Comparison of ENCODE assay signal across 8 mouse cellular contexts in genomic region chr4:107889385-107889730, GRCm38 (mm10). TPM values are rescaled to one million over a fixed set of nuclear protein-coding genes. Genes with fewer than 3 reads are reported as not detected.
DNase-seq lines count a peak whose midpoint lies in the region; ATAC-seq and TF ChIP-seq lines count a peak whose summit lies in the region.

No protein-coding gene starts in this region.

- ATAC-seq in kidney, postnatal 0 days (replicated peaks; ENCODE audit: low FRiP score, low read depth), result peak; percentile 31
- ATAC-seq in hindbrain, postnatal 0 days, result peak; percentile 48
- peak; percentile 48 for ATAC-seq in midbrain, postnatal 0 days (ENCODE audit: low FRiP score)

- WGBS in kidney, postnatal 0 days, result 1% methylated on average over 12 of the region's 12 CpGs
- WGBS in hindbrain, postnatal 0 days, result 2% methylated on average over 12 of the region's 12 CpGs
- WGBS in midbrain, postnatal 0 days, result under 1% methylated on average over 12 of the region's 12 CpGs

- H3K4me3 ChIP-seq in kidney, postnatal 0 days (replicated peaks; ENCODE audit: low read depth, low read length), result peak overlapping the region; percentile 59
- H3K4me3 ChIP-seq in cortical plate, adult 2 months (ENCODE audit: insufficient read depth, low read length), result peak overlapping the region; percentile 86
- H3K4me3 ChIP-seq in hindbrain, postnatal 0 days (ENCODE audit: low read length), result peak overlapping the region; percentile 49
- peak overlapping the region; percentile 53 for H3K4me3 ChIP-seq in midbrain, postnatal 0 days (ENCODE audit: low read depth, low read length)

- no peaks in the 10 kb centered on the region for H3K4me1 ChIP-seq in kidney, postnatal 0 days (replicated peaks; ENCODE audit: insufficient read depth, low read length)
- H3K4me1 ChIP-seq in cortical plate, adult 2 months (ENCODE audit: control insufficient read depth, insufficient read depth, low read length), result no peaks in the 10 kb centered on the region
- H3K4me1 ChIP-seq in hindbrain, postnatal 0 days (ENCODE audit: insufficient read depth, low read length), result 0 out of 2 replicates have a peak, but pooled peaks cover 3% of the 10 kb centered on the region
- no peaks in the 10 kb centered on the region for H3K4me1 ChIP-seq in midbrain, postnatal 0 days (ENCODE audit: insufficient read depth, low read length)

- no peak for TF ChIP-seq POLR2A in cortical plate, adult 2 months (IDR thresholded peaks at IDR 0.05; ENCODE audit: extremely low read depth, insufficient read depth, low read length)

- H3K9ac ChIP-seq in kidney, postnatal 0 days (ENCODE audit: low read depth, low read length), result 0 out of 2 replicates have a peak overlapping the region, but pooled peaks have one; percentile 55
- peak overlapping the region; percentile 65 for H3K9ac ChIP-seq in hindbrain, postnatal 0 days (replicated peaks; ENCODE audit: low read length)
- peak overlapping the region; percentile 78 for H3K9ac ChIP-seq in midbrain, postnatal 0 days (replicated peaks; ENCODE audit: low read length, poor library complexity, severe bottlenecking)

- DNase-seq in kidney, postnatal 0 days (ENCODE audit: low spot score), result no peak
- no peak for DNase-seq in kidney, postnatal 4 days
- no peak for DNase-seq in hindbrain, postnatal 0 days (ENCODE audit: low spot score)
- no peak for DNase-seq in midbrain, postnatal 0 days (ENCODE audit: low spot score)
- no peak for DNase-seq in c-Kit-positive CD71-positive TER-119-positive erythroid progenitor cells, embryonic 14.5 days (ENCODE audit: low spot score)
- DNase-seq in cerebellum, postnatal 14 days, result no peak
- no peak for DNase-seq in embryo, embryonic 11 days

- no peaks in the 10 kb centered on the region for H3K27me3 ChIP-seq in kidney, postnatal 0 days (ENCODE audit: insufficient read depth, low read length)
- no peaks in the 10 kb centered on the region for H3K27me3 ChIP-seq in hindbrain, postnatal 0 days (ENCODE audit: insufficient read depth, low read length)
- no peaks in the 10 kb centered on the region for H3K27me3 ChIP-seq in midbrain, postnatal 0 days (ENCODE audit: insufficient read depth, low read length)

- peak overlapping the region; percentile 57 for H3K4me2 ChIP-seq in kidney, postnatal 0 days (ENCODE audit: low read length)
- peak overlapping the region; percentile 81 for H3K4me2 ChIP-seq in hindbrain, postnatal 0 days (ENCODE audit: low read depth, low read length)
- H3K4me2 ChIP-seq in midbrain, postnatal 0 days (ENCODE audit: low read depth, low read length, poor library complexity, severe bottlenecking), result peak overlapping the region; percentile 76

- H3K9me3 ChIP-seq in kidney, postnatal 0 days (replicated peaks; ENCODE audit: low read length), result no peaks in the 10 kb centered on the region
- no peaks in the 10 kb centered on the region for H3K9me3 ChIP-seq in hindbrain, postnatal 0 days (ENCODE audit: low read length)
- H3K9me3 ChIP-seq in midbrain, postnatal 0 days (ENCODE audit: low read length), result no peaks in the 10 kb centered on the region

- peak overlapping the region; percentile 84 for H3K27ac ChIP-seq in kidney, postnatal 0 days
- peak overlapping the region; percentile 78 for H3K27ac ChIP-seq in cortical plate, adult 2 months (ENCODE audit: insufficient read depth, low read length)
- H3K27ac ChIP-seq in hindbrain, postnatal 0 days, result peak overlapping the region; percentile 87
- H3K27ac ChIP-seq in midbrain, postnatal 0 days (ENCODE audit: low read depth, low read length), result peak overlapping the region; percentile 82

- no peak for TF ChIP-seq CTCF in kidney, postnatal 0 days (IDR thresholded peaks at IDR 0.05; ENCODE audit: low read depth)
- TF ChIP-seq CTCF in cortical plate, adult 2 months (IDR thresholded peaks at IDR 0.05; ENCODE audit: extremely low read depth, insufficient read depth, low read length), result no peak
- no peak for TF ChIP-seq CTCF in hindbrain, postnatal 0 days (IDR thresholded peaks at IDR 0.05; ENCODE audit: low read depth)
- TF ChIP-seq CTCF in midbrain, postnatal 0 days (IDR thresholded peaks at IDR 0.05), result no peak

- H3K36me3 ChIP-seq in kidney, postnatal 0 days (ENCODE audit: insufficient read depth, low read length), result peaks cover 34% of the 10 kb centered on the region
- peaks cover 26% of the 10 kb centered on the region for H3K36me3 ChIP-seq in hindbrain, postnatal 0 days (ENCODE audit: insufficient read depth, low read length)
- peaks cover 28% of the 10 kb centered on the region for H3K36me3 ChIP-seq in midbrain, postnatal 0 days (ENCODE audit: insufficient read depth, low read length)

RNA-seq across cellular contexts. Expression of gene 0610037L13Rik, which starts 0.3 kb away (rescaled TPM):
- 124 and 129 TPM in 2 replicates for polyA plus RNA-seq in kidney, postnatal 0 days (2015; fragmentation: Nextera tagmentation; extraction: Ambion mirVana)
- polyA plus RNA-seq in cortical plate, adult 2 months (2012; rRNA removed), result 141 and 149 TPM in 2 replicates
- total RNA-seq in hindbrain, postnatal 0 days (2014; rRNA removed), result 33.2 and 58.3 TPM in 2 replicates
- polyA plus RNA-seq in hindbrain, postnatal 0 days (2015; fragmentation: Nextera tagmentation; extraction: Ambion mirVana), result 110 and 111 TPM in 2 replicates
- total RNA-seq in midbrain, postnatal 0 days (2014; rRNA removed), result 40.5 and 55.5 TPM in 2 replicates
- 94.7 and 103 TPM in 2 replicates for polyA plus RNA-seq in midbrain, postnatal 0 days (2015; fragmentation: Nextera tagmentation; extraction: Ambion mirVana)

RNA-seq across cellular contexts. Expression of gene Magoh, which starts 9.8 kb away (rescaled TPM):
- 199 and 226 TPM in 2 replicates for polyA plus RNA-seq in kidney, postnatal 0 days (2015; fragmentation: Nextera tagmentation; extraction: Ambion mirVana)
- 41.1 and 42.6 TPM in 2 replicates for polyA plus RNA-seq in cortical plate, adult 2 months (2012; rRNA removed)
- 31.7 and 35.4 TPM in 2 replicates for total RNA-seq in hindbrain, postnatal 0 days (2014; rRNA removed)
- polyA plus RNA-seq in hindbrain, postnatal 0 days (2015; fragmentation: Nextera tagmentation; extraction: Ambion mirVana), result 124 and 129 TPM in 2 replicates
- total RNA-seq in midbrain, postnatal 0 days (2014; rRNA removed), result 44.5 and 45.3 TPM in 2 replicates
- 117 and 124 TPM in 2 replicates for polyA plus RNA-seq in midbrain, postnatal 0 days (2015; fragmentation: Nextera tagmentation; extraction: Ambion mirVana)

RNA-seq across cellular contexts. Expression of gene Cpt2, which starts 34.1 kb away (rescaled TPM):
- 82.8 and 94.0 TPM in 2 replicates for polyA plus RNA-seq in kidney, postnatal 0 days (2015; fragmentation: Nextera tagmentation; extraction: Ambion mirVana)
- 8.2 and 10.3 TPM in 2 replicates for polyA plus RNA-seq in cortical plate, adult 2 months (2012; rRNA removed)
- 17.4 and 19.2 TPM in 2 replicates for total RNA-seq in hindbrain, postnatal 0 days (2014; rRNA removed)
- 13.8 TPM in 2 replicates for polyA plus RNA-seq in hindbrain, postnatal 0 days (2015; fragmentation: Nextera tagmentation; extraction: Ambion mirVana)
- total RNA-seq in midbrain, postnatal 0 days (2014; rRNA removed), result 9.3 and 12.3 TPM in 2 replicates
- 10.2 and 12.1 TPM in 2 replicates for polyA plus RNA-seq in midbrain, postnatal 0 days (2015; fragmentation: Nextera tagmentation; extraction: Ambion mirVana)
